Mouse (Mus musculus): ENCODE measurements around the gene Bri3. TPM values are rescaled to one million over a fixed set of nuclear protein-coding genes. Genes with fewer than 3 reads are reported as not detected.
"Not testable (repeated sequence)": the region's sequence is repeated elsewhere in the genome, so short reads cannot be mapped to it uniquely, and the experiment has no call there.

Gene Bri3
- polyA plus RNA-seq, 1 experiment from 2014 or later, result 132 TPM

- Histone ChIP-seq H3K9ac (no peak overlapping the region), H3K4me1 (replicated peaks) (peaks cover 8% of the 10 kb centered on the region), H3K27me3 (no peaks in the 10 kb centered on the region), H3K36me3 (no peaks in the 10 kb centered on the region), H3K4me2 (no peak overlapping the region), H3K27ac (replicated peaks) (no peak overlapping the region), H3K9me3 (no peaks in the 10 kb centered on the region), H3K4me3 (no peak overlapping the region)
- WGBS, result 26% methylated on average over 5 of the region's 5 CpGs
- no peak for ATAC-seq (ENCODE audit: low read depth)
Measured at GRCm38 (mm10) chr5:144313335-144313734, 69.1 kb downstream of the Bri3 start.

GRCm38 (mm10) chr5:144314731-144315494 lies 70.7 kb downstream of the Bri3 start:
- no peak overlapping the region for H3K4me3 ChIP-seq
- 90% methylated on average over 12 of the region's 12 CpGs for WGBS
- H3K9ac ChIP-seq, result no peak overlapping the region
- H3K4me2 ChIP-seq, result no peak overlapping the region
- H3K27ac ChIP-seq (replicated peaks), result no peak overlapping the region
- no peak for ATAC-seq (ENCODE audit: low read depth)
- no peaks in the 10 kb centered on the region for H3K27me3 ChIP-seq
- H3K36me3 ChIP-seq, result no peaks in the 10 kb centered on the region
- H3K9me3 ChIP-seq, result no peaks in the 10 kb centered on the region
- H3K4me1 ChIP-seq (replicated peaks), result peaks cover 8% of the 10 kb centered on the region

- no peak overlapping the region for H3K4me2 ChIP-seq
- 69% methylated on average over 3 of the region's 3 CpGs for WGBS
- H3K4me1 ChIP-seq (replicated peaks), result peaks cover 8% of the 10 kb centered on the region
- no peak overlapping the region for H3K4me3 ChIP-seq
- no peaks in the 10 kb centered on the region for H3K9me3 ChIP-seq
- H3K9ac ChIP-seq, result no peak overlapping the region
- no peak overlapping the region for H3K27ac ChIP-seq (replicated peaks)
- no peaks in the 10 kb centered on the region for H3K36me3 ChIP-seq
- H3K27me3 ChIP-seq, result no peaks in the 10 kb centered on the region
- ATAC-seq (ENCODE audit: low read depth), result no peak
Measured at GRCm38 (mm10) chr5:144316442-144316841, 72.2 kb downstream of the Bri3 start.

GRCm38 (mm10) chr5:144317426-144317825 lies 73.2 kb downstream of the Bri3 start:
- Histone ChIP-seq H3K36me3 (no peaks in the 10 kb centered on the region), H3K27ac (replicated peaks) (no peak overlapping the region), H3K4me2 (no peak overlapping the region), H3K4me3 (no peak overlapping the region), H3K27me3 (no peaks in the 10 kb centered on the region), H3K9ac (no peak overlapping the region), H3K9me3 (no peaks in the 10 kb centered on the region), H3K4me1 (replicated peaks) (peaks cover 8% of the 10 kb centered on the region)
- no peak for ATAC-seq (ENCODE audit: low read depth)
- WGBS, result 77% methylated on average over 8 of the region's 8 CpGs

GRCm38 (mm10) chr5:144318286-144318685 lies 74.0 kb downstream of the Bri3 start:
- no peak for ATAC-seq (ENCODE audit: low read depth)
- Histone ChIP-seq H3K4me1 (replicated peaks) (peaks cover 8% of the 10 kb centered on the region), H3K4me2 (no peak overlapping the region), H3K9ac (no peak overlapping the region), H3K9me3 (no peaks in the 10 kb centered on the region), H3K27ac (replicated peaks) (0 out of 2 replicates have a peak overlapping the region, but pooled peaks have one; percentile 28), H3K36me3 (no peaks in the 10 kb centered on the region), H3K4me3 (no peak overlapping the region), H3K27me3 (no peaks in the 10 kb centered on the region)
- WGBS, result 36% methylated on average over 6 of the region's 6 CpGs

- peaks cover 8% of the 10 kb centered on the region for H3K4me1 ChIP-seq (replicated peaks)
- H3K27me3 ChIP-seq, result no peaks in the 10 kb centered on the region
- ATAC-seq (ENCODE audit: low read depth), result no peak
- no peak overlapping the region for H3K4me2 ChIP-seq
- WGBS, result 67% methylated on average over 7 of the region's 7 CpGs
- no peak overlapping the region for H3K27ac ChIP-seq (replicated peaks)
- no peaks in the 10 kb centered on the region for H3K36me3 ChIP-seq
- no peak overlapping the region for H3K9ac ChIP-seq
- no peak overlapping the region for H3K4me3 ChIP-seq
- no peaks in the 10 kb centered on the region for H3K9me3 ChIP-seq
Measured at GRCm38 (mm10) chr5:144321681-144322080, 77.4 kb downstream of the Bri3 start.

- H3K4me2 ChIP-seq, result no peak overlapping the region
- 89% methylated on average over 3 of the region's 3 CpGs for WGBS
- H3K27ac ChIP-seq (replicated peaks), result no peak overlapping the region
Measured at GRCm38 (mm10) chr5:144322717-144323116, 78.5 kb downstream of the Bri3 start.

GRCm38 (mm10) chr5:144334010-144334409 lies 89.8 kb downstream of the Bri3 start:
- no peak overlapping the region for H3K4me3 ChIP-seq
- H3K27me3 ChIP-seq, result no peaks in the 10 kb centered on the region
- no peak overlapping the region for H3K9ac ChIP-seq
- no peaks in the 10 kb centered on the region for H3K36me3 ChIP-seq
- H3K4me2 ChIP-seq, result no peak overlapping the region
- 0 out of 2 replicates have a peak, but pooled peaks cover 6% of the 10 kb centered on the region for H3K4me1 ChIP-seq (replicated peaks)
- WGBS, result 91% methylated on average over 11 of the region's 11 CpGs
- no peaks in the 10 kb centered on the region for H3K9me3 ChIP-seq
- no peak for ATAC-seq (ENCODE audit: low read depth)
- H3K27ac ChIP-seq (replicated peaks), result no peak overlapping the region

More at GRCm38 (mm10) chr5:144322717-144323116, 78.5 kb downstream of the Bri3 start:
- H3K27me3 ChIP-seq, result no peaks in the 10 kb centered on the region
- no peaks in the 10 kb centered on the region for H3K9me3 ChIP-seq
- H3K36me3 ChIP-seq, result no peaks in the 10 kb centered on the region
- ATAC-seq (ENCODE audit: low read depth), result no peak
- no peak overlapping the region for H3K9ac ChIP-seq
- H3K4me3 ChIP-seq, result no peak overlapping the region
- H3K4me1 ChIP-seq (replicated peaks), result peaks cover 4% of the 10 kb centered on the region

- not testable (repeated sequence) for H3K9ac ChIP-seq; H3K36me3 ChIP-seq; H3K4me2 ChIP-seq; ATAC-seq (ENCODE audit: low read depth); H3K27me3 ChIP-seq; H3K4me1 ChIP-seq (replicated peaks); H3K9me3 ChIP-seq; H3K27ac ChIP-seq (replicated peaks); H3K4me3 ChIP-seq
- WGBS, result 78% methylated on average over 6 of the region's 6 CpGs
Measured at GRCm38 (mm10) chr5:144335357-144335756, 91.1 kb downstream of the Bri3 start.

GRCm38 (mm10) chr5:144338787-144339186 lies 94.5 kb downstream of the Bri3 start:
- 46% methylated on average over 1 of the region's 1 CpGs for WGBS
- Histone ChIP-seq H3K4me1 (replicated peaks) (peaks cover 6% of the 10 kb centered on the region; the same call in 1 of the 2 replicates), H3K9me3 (no peaks in the 10 kb centered on the region), H3K27me3 (no peaks in the 10 kb centered on the region), H3K27ac (replicated peaks) (no peak overlapping the region), H3K4me2 (no peak overlapping the region), H3K36me3 (no peaks in the 10 kb centered on the region), H3K9ac (no peak overlapping the region), H3K4me3 (no peak overlapping the region)
- ATAC-seq (ENCODE audit: low read depth), result no peak

GRCm38 (mm10) chr5:144341085-144341484 lies 96.8 kb downstream of the Bri3 start:
- 78% methylated on average over 1 of the region's 1 CpGs for WGBS
- ATAC-seq (ENCODE audit: low read depth), result no peak

GRCm38 (mm10) chr5:144344592-144344991 lies 100.4 kb downstream of the Bri3 start:
- no peak for ATAC-seq (ENCODE audit: low read depth)
- WGBS, result 89% methylated on average over 6 of the region's 6 CpGs
- no peaks in the 10 kb centered on the region for H3K27me3 ChIP-seq
- no peaks in the 10 kb centered on the region for H3K9me3 ChIP-seq
- H3K4me1 ChIP-seq (replicated peaks), result no peaks in the 10 kb centered on the region; the same call in 1 of the 2 replicates
- no peak overlapping the region for H3K27ac ChIP-seq (replicated peaks)
- no peak overlapping the region for H3K4me2 ChIP-seq
- no peak overlapping the region for H3K4me3 ChIP-seq
- H3K9ac ChIP-seq, result no peak overlapping the region
- no peaks in the 10 kb centered on the region for H3K36me3 ChIP-seq

More at GRCm38 (mm10) chr5:144341085-144341484, 96.8 kb downstream of the Bri3 start:
- no peak overlapping the region for H3K27ac ChIP-seq (replicated peaks)
- peaks cover 6% of the 10 kb centered on the region; the same call in 1 of the 2 replicates for H3K4me1 ChIP-seq (replicated peaks)
- no peaks in the 10 kb centered on the region for H3K27me3 ChIP-seq
- no peak overlapping the region for H3K4me2 ChIP-seq
- H3K9me3 ChIP-seq, result no peaks in the 10 kb centered on the region
- no peak overlapping the region for H3K4me3 ChIP-seq
- H3K36me3 ChIP-seq, result no peaks in the 10 kb centered on the region
- no peak overlapping the region for H3K9ac ChIP-seq

GRCm38 (mm10) chr5:144351185-144351584 lies 106.9 kb downstream of the Bri3 start:
- no peak for ATAC-seq (ENCODE audit: low read depth)
- Histone ChIP-seq H3K9ac (no peak overlapping the region), H3K4me2 (no peak overlapping the region), H3K4me1 (replicated peaks) (0 out of 2 replicates have a peak, but pooled peaks cover 4% of the 10 kb centered on the region), H3K9me3 (no peaks in the 10 kb centered on the region), H3K27ac (replicated peaks) (no peak overlapping the region), H3K27me3 (peaks cover 9% of the 10 kb centered on the region), H3K36me3 (no peaks in the 10 kb centered on the region), H3K4me3 (no peak overlapping the region)
- WGBS, result 8% methylated on average over 8 of the region's 8 CpGs

All from neural tube, embryonic 13.5 days (tissue).